Mouse (Mus musculus) ovary, postnatal 10 days (tissue): ENCODE measurements around the gene Cbln1.

Experiments used
- DNase-seq: peaks from one replicate; pipeline ENCODE4 v3.0.0; 2022; ENCODE audit warnings: low spot score

Gene Cbln1

DNA sequence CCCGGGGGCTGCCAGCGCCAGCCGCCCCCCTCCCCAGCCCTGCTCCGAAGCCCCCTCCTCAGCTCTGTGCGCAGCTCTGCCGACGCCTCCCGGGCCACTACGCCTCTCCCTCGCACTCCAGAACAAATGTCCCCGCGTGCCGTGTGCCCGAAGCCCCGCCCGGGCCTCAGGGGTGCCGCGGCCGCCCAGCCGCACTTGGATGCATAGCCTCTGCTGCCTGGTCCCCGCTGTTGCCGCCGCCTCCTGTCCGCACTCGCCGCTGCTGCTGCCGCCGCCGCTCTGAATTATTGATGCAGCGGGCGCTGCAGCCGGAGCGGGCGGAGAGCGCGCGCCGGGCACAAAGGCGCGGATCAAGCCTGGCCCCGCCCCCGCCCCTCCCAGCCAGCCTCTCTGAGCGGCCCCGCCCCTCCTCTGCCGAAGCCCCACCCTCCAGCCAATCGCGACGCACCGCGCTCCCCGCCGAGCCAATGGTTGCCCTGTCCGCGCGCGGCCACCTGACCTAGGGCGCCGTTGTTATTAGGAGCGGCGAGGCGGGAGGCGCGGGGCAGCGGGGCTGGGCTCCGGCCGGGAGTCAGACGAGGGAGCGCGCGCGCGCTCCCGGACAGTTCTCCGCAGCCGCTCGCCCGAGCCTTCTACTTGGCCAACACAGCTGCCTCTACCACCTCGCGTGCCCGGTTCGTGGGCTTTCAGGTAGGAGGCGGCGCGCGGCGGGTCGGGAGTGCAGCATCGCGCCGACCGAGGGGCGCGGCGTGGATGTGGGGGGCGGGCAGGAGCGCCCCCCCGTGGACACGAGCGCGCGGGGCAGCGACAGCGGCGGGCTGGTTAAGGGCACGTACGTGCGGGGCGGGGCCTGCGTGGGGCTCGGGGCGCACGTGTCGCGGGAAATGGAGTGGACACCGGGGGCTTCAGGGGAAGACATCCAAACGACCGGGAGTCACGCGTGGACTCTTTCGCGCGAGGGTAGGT lies at the start of gene Cbln1:
Gene Cbln1, minus strand, starts transcription at position 339 of the 966 bp plus-strand sequence.
- DNase-seq = peak; percentile 64

DNA sequence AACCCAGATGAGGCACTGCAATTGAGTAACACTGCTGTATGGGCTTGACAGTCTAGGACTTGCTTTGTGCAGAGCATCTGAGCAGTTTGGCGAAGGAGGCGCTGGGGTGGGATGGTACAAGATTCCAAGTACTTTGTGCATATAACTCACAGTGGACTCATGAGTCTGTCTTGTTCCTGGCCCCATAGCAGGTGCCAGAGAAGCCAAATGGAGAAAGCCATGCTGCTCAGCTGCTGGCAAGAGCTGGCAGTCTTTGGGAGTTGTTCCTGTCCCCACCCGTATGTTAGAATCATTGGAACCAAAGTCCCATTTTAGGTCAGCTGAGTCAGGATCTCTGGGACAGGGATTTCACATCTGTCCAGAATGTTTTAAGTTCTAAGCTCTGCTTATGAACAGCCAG lies 44.7 kb upstream of the Cbln1 start:
- DNase-seq = no peak

DNA sequence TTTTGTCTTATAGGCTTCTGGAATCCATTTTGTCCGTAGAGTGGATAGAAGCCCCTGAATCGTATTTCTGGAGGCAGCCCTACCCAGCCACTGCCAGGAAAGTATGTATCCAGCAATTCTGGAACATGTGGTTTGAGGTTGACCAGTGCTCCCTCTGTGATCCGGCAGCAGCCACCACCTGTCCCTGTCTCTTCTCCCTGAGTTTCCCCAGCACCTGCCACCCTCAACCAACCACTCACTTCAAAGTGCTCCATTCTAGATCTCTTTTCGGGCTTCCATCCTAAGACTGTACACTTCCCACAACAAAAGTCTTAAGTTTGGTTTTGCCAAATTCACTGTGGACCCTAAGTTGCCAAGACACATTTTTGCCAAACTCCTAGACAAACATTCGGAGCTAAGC lies 41.4 kb upstream of the Cbln1 start:
- DNase-seq = no peak

DNA sequence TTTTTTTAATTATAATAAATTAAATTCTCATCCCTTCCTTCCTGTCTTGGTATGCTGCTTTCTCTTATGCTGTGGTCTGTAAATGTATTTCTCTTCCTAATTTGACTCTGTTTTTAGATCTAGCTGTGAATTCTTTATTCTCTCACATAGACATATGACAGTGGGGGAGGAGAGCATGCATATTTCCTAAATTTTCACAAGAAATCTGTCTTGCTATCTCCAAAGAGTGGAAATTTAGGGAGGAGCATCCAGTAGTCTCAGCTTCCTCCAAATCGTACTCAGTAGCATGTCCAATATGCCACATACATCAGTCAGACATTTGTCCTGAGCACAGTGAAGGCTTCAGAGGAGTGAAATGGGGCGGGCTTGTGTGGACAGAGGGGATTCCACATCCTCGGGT lies 40.9 kb upstream of the Cbln1 start:
- DNase-seq = no peak

DNA sequence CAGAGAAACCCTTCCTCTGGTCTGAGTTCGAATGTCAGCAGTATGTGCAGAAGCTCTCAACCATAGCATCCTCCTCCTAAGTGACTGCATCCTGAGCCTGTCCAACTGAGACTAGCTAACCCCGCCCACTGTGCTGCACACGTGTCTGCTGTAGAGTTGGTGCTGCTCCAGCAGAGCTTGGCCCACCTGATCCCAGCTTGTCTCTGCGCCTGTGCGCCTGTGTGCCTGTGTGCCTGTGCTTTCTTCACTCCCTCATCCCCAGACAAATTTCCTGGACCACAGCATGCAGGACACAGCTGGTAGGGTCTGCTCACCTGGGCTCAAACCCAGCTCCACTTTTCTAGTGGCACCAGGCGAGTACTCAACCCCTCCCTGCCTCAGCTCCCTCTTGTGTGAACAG lies 40.2 kb upstream of the Cbln1 start:
- DNase-seq = no peak

DNA sequence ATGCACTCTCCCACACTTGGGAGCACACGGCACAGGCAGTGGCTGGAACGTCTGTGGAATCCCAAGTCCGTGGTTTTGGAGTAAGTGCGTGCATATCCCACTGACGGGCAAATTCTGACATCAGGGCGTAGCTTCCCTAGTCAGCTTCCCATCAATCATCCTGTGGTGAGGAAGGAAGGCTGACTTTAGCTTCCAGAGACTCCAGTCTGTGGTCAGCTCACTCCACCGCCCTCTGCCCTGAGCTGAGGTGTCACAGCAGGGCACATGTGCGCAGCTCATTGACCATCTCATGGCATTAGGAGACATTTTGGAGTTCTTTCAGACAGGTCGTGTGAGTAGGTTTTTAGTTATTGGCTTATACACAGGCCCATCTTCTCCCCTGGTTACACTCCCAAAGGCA lies 34.6 kb upstream of the Cbln1 start:
- no peak for DNase-seq

DNA sequence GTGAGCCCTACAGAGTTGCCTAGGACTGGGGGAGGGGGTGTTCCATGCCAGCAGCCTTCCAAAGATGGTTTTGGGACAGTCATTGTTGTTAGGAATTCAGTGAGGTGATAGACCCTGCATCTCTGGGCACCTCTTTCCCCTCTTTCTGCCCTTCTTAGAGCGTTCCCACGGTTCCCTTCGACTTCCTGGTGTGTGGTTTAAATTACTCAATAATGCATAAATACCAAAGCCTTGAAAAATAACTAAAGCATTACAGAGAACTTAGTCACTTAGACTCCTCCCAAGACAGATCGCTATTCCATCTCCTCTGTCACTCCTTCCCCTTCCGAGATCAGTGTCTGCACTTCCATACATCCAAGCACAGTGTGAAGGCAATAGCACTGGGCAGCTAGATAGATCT lies 32.0 kb upstream of the Cbln1 start:
- no peak for DNase-seq

DNA sequence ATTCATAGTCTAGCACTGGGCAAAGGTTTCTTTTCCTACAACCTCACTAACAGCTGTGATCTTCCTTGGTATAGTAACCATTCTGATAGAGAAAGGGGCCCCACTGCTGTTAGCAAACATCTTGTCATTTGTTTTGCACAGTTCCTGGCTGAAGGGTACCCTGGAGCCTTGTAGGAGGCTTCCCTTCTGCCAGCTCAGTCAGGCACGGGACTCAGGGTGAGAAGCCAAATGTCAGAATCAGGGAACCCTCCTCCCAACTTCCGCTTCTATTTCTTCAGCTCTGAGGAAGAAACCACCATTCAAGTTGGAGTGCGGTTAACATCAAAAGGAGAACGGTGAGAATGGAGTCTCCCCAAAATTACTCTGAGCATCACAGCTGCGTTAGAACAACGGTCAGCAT lies 30.3 kb upstream of the Cbln1 start:
- DNase-seq = no peak

DNA sequence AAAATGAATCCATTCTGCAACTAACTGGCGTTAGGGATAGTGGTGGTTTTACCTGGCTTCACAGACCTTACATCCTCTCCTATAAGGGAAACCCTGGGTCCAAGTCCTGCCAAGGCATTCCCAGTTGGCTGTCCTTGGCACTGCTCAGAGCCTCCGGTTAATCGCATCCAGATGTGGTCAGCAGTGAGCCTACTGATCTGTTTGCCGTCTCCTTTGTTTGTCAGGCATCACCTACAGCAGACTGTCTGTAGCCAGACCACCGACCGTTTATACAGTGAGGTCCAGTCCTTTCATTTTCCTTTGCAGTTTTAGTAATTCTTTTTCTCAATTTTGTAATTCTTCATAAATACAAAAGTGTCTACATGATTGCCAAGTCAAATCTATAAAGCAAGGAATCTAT lies 25.2 kb upstream of the Cbln1 start:
- no peak for DNase-seq

DNA sequence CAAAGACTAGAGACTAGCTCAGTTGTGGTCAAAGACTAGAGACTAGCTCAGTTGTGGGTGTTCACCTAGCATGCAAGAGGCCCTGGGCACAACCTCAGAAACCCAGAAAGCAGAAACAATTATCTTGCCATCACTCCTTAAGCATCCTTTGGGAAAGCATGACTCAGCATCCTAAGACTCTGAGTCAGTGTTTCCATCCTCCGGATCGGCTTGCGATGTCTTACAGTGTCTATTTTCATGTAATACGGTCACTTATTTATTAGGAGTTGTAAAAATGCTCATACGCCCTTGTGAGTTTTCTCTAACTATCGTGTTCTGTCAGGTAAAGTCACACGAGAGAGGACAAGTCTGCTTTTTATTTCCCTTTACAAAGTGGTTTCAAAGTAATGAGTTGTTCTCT lies 24.1 kb upstream of the Cbln1 start:
- no peak for DNase-seq

DNA sequence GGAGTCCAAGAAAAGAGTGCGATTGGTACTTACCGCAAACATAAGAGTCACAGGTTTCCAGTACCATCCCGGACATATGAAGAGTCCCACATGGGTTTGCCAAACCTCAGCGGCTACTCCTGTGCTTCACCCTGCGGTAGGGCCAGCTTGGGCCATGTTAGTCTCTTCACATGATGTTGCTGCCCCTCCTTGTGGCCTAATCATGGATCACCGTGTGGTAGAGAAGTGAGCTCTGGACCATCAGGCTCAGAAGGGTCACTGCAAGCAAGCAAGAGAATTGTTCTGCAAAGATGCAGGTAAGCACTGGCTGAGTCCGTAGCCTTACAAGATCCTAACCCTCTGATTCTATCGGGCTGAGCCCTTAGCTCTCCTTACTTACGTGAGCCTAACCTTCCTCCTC lies 22.5 kb upstream of the Cbln1 start:
- DNase-seq = no peak

DNA sequence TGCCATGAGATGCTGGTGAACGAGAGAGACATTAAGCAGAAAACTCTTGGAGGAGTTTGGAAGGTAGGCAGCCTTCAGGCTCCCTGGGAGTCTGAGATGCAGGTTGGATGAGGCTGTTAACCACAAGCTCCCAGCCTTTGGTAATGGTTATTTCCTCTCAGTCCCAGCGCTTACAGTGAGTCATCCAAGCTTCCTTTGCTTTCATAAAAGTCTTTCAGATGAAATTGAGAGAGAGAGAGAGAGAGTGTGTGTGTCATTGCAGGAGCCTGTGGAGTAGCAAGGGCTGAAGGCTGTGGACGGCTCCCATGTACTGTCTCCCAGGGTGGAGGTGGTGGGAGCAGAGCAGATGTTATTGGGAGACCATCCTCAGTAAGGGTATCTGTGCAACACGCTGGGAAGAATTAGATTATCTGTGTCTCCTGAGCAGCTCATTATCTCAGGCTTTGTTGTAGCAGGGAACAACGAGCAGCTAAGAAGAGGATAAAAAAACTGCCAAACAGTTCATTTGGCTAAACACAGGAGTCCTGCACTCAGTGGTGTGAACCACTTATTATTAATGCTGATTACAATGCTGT lies 17.5 kb upstream of the Cbln1 start:
- no peak for DNase-seq

DNA sequence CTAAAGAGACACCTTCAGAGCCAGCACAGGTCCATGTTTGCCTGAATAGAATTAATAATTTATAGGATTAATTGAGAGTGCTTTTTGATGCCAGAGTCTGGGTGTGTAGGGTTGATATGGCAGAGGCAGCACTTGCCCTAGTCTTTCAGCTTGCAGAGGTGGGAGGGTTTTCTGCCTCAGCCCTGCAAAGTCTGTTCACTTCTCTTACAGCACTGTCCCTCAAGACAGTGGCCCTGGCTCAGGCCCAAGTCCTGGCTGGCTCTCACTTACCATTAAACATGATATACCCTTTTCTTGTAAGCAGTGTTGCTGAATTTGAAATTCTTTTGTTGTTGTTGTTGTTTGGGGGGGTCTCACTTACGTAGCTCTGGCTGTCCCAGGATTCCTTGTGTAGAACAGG lies 9.0 kb upstream of the Cbln1 start:
- no peak for DNase-seq

DNA sequence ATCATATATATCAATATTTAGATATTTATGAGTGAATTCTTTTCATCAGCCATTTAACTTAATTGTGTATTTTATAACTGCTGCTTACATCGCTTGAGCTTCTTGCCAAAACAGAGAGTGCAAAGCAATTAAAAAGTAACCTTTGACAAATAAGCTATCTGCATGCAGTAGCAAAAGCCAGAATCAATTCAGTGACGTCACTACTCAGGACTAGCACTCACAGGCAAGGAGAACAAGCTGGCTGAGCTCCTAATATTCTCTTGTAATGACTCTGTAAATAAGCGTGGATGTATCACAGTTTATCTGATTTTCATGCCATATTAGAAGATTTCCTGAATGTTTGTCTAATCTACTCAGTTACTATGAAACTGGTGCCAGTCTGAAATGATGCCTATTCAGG lies 5.8 kb upstream of the Cbln1 start:
- no peak for DNase-seq

DNA sequence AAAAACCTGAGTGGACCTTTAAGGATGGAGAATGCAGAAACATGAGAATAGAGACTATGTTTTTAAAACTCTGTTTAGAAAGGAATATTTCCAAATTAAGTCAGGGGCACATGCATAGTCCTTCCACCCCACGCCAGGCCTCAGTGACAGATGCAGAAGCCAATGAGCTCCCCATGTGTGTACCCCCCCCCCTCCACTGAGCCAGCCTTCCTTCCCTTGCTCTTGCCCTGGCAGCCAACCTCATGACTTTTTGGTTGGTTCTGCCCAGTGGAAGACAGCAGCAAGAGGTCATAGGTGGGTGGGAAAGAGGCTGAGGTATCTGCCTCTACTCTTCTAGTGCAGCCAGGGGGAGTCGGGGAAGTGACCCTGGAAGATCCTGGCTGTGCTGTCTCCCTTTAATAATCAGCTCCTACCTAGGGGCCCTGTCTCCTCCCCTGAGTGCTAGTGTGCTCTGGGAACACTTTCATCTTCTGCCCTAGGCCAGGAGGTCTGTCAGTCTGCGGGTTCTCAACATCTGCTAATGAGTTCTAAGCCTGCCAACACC lies 4.8 kb upstream of the Cbln1 start:
- no peak for DNase-seq

DNA sequence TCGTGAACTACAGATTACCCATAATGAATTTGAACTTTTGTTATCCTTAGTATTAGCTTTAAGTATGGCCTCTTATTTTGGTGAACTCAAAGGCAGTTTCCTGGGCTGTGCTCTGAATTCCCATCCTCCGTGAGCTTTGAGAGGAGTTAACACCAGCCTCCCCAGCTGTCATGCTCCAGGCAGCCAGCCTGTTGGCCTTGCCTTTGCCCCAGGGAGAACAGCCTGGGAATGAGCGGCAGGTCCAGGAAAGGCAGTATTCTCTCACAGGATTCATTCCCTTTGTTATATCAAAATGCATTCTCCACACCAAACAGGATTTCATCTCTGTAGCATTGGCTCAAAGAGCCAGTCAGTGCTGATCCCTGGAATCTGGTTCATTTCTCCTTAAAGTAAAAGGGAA lies 3.1 kb upstream of the Cbln1 start:
- DNase-seq = no peak

DNA sequence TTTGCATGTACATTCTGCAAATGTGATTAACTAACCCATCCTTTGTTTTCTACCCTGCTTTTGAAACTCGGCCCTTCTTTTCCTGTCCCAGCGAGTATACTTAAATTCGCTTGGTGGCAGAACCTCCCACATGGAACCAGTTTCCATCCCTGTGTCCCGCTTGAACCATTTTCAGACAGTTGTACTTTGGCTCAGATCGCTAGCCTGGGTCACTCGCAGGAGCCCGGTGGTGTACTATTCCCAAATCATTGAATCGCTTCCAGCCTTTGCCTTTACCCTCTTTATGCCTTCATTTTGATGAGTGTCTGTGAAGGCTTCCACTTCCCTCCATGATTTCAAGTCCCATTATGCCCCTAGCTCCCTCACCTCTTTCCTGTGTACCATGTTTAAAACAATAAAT lies 2.0 kb upstream of the Cbln1 start:
- no peak for DNase-seq

DNA sequence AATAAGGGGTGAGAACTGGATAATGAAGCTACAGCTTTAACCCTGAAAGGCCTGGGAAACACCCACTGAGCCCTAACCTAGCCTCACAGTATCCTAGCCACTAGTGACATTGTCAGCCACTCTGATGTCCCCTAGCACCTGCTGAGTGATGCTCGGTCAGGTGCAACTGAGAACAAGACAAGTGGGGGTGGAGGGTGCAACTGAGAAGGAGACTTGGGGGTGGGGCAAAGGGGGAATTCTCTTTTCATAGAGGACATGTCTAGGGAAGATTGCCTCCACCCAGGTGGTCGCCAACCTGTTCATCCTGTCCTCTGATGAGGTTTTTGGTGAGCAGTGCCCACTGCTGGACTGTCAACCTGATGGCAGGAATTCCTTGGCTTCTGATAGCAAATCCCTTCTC lies 1.5 kb upstream of the Cbln1 start:
- no peak for DNase-seq

DNA sequence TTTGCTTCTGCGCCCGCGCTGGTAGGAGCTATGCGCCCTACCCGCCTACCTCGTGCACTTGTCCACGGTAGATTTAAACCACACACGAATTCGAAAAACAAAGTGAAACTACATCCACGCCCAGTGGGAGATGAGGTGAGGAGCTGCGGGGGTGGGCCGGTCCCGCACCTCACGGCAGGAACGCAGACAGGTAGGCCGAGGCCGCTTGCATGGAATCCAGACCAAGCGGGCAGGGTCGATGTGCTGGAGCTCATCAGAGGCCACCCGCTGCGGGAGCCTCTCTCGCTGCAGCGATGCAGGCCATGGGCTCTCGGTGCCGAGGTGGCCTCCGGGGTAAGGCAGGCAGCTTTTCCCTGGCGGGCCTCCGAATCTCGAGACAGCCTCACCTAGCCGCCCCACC lies 905 bp upstream of the Cbln1 start:
- DNase-seq = no peak

DNA sequence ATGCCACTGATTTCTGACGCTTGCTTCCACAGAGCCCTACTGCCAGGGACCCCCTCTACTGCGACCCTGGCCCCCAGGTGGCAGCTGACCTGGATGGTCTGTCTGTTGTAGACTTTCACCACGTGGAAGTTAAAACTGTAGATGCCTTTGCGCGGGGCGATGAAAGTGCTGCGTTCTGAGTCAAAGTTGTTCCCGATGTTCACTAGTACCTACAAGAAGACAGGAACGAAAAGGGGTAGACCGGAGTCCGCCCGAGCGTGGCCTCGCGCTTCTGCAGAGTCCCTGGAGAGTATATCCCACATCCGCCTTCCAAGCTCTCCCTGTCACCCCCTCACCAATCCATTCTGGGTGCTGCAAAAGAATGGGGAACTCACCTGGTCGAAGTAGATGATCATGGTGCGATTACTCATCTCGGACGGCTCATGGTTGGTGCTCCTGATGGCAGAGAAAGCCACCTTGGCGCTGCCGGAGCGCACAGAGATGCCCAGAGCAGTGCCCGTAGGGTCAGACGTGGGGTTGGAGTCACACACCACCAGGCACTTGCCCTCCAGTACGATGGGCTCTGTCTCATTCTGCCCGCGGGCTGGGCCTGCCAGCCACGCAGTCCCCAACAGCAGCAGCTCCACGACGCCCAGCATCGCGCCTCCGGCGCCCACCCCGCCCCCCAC lies 672 bp downstream of the Cbln1 start:
- DNase-seq = no peak

DNA sequence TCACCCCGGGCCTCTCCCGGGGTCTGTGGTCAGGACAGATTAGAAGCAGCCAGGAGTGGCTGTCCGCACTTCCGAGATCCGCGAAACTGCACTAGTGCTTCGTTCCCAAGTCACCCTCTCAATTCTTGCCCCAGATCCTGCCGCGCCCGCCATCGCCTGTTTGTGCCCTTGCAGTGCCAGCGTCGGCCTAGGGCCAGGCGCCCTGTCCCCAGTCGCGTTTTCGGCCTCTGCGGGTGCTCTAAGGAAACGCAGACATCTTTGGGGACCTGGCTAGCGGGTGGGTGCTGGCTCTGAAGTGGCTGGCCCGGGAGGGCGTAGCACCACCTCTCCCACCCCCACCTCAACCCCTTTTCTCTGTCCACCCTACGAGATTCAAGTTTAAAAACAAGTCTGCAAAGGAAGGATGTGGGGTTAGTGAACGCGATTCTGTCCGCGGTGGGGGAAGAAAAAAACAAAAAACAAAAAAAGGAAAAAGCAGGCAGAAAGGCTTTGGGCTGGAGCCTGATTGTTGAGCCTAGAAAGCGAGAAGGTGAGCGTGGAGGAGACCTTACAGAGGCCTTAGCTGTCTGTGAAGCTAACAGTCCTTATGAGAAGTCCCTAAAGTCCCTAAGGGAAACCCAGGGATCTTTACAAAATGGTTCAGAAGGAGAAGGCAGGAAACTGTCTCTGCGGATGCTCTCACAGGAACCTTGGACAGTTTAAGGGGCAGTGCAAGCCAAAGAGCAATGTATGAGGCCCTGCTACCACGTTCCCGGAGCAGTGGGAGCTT lies 1.4 kb downstream of the Cbln1 start:
- no peak for DNase-seq
